Mouse (Mus musculus): Measurements from ENCODE around the gene Gm44596.

The Gm44596 gene

DNA sequence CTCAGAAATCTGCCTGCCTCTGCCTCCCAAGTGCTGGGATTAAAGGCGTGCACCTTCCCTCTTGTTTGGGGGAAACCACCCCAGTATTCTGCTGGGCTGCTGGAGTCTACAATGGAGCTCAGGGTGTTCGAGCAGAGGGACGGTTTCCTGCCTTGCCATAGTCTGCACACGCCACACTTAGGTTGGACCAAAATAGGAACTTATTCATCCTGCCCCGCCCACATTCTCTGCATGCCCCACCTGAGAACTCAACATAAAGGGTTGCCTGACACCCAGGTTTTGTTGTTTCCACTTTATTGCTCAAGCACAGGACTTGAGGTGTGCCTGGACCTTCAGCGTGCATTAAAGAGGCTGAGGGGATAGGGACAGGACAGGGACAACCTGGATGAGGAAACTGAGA, 54.5 kb downstream of the Gm44596 start:
- DNase-seq, result peak in 1 of 2 experiments; percentile 28

DNA sequence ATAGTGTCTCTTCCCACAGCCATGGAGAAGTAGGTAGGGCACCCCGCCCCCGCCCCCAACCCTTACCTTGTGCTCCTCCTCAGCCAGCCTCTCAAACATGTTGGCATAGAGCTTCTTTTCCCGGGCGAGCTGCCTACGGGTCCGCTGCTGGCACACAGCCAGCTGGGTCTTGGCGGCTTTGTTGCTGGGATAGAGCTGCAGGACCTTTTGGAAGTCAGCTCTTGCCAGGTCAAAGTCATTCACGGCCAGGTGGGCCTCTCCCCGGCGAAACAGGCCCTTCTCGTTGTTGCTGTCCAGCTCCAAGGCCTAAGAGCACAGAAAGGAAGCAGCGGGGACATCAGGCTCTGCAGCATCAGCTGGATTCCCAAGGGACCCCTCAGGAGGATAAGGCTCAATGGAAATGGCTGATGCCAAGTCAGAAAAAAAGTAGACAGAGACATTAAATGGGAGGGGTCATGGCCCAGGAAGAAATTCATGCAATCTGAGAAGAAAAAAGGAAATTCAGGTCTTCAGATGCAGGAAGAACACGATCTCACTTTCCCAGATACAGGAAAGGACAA, 57.1 kb downstream of the Gm44596 start:
- peak in 1 of 2 experiments; percentile 21 for DNase-seq

DNA sequence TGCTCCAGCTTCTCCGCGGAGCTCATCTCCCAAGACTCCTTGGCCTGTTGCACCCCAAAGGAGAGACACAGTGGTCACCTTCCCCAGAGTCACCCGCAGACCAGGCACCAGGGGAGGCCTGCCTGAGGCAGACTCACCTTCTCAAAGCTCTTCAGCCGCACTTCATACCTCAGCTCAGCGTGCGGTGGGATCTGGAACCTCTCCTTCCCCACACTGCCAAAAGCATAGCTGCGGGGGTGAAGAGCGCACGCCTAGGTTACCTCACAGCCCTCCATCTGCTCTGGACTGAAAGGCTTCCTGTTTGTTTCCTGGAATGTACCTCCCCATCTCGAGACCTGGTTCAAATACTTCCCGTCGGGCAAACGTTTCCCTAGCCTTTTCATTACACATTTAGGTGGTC, 58.3 kb downstream of the Gm44596 start:
- DNase-seq, result no peak

- peak; percentile 87 to 92 for DNase-seq
Measured at GRCm38 (mm10) chr6:128435474-128435873, 60.2 kb downstream of the Gm44596 start.

GRCm38 (mm10) chr6:128436356-128437005, 61.2 kb downstream of the Gm44596 start:
- DNase-seq, result no peak

GRCm38 (mm10) chr6:128437288-128437687, 62.0 kb downstream of the Gm44596 start:
- no peak for DNase-seq

- DNase-seq, result peak; percentile 80 to 84
Measured at GRCm38 (mm10) chr6:128437731-128438316, 62.5 kb downstream of the Gm44596 start.

DNA sequence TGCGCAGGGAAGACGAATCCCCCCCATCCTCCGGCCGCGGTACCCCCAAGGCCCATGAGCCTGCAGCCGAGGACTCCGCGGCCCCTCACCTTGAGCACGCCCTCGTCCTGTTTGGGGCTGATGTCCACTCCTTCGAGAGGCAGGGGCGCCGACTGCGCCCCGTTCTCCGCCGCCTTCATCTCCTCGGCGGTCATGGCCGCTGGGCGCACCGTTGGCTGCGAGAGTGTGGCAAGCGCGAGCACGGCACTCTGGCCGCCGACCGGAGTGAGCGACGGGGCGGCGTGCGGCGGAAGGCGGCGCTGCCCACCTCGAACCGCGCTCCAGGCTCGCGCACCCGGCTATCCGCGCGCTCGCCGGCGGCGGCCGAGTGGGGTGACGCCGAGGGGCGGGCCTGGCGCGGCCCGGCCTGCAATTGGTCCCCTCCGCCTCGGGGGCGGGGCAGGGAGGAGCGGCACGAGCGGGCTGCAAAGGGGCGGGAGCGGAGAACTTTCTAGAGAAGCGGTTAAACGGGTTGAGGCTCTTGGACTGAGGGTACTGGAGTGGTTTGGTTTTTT, 63.1 kb downstream of the Gm44596 start, which contains the start of gene Fkbp4:
Gene Fkbp4, minus strand, starts transcription at position 361 of the 554 bp plus-strand sequence.
- DNase-seq, result peak; percentile 95 to 97

DNA sequence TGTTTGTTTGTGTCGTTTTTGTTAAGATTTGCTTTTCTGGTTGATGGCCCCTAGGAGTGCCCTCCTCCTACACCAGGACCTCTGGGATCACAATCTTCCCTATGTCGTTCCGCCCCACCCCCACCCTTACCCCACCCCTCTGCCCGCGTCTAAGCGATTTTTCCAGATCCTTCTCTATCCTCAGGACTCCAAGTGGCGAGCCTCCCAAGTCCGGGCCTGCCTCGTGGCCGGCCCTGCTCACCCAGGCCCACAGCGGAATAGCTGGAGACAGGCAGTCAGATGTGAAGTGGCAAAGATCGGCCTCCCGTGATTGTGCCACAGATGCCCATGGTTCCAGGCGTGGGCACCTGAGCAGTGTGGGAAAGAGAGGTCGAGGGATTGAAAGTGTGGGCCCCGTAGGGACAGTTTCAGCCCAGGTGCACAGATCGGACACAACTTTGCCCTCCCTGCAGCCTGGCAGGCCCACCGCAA, 63.6 kb downstream of the Gm44596 start:
- peak; percentile 33 to 50 for DNase-seq

DNA sequence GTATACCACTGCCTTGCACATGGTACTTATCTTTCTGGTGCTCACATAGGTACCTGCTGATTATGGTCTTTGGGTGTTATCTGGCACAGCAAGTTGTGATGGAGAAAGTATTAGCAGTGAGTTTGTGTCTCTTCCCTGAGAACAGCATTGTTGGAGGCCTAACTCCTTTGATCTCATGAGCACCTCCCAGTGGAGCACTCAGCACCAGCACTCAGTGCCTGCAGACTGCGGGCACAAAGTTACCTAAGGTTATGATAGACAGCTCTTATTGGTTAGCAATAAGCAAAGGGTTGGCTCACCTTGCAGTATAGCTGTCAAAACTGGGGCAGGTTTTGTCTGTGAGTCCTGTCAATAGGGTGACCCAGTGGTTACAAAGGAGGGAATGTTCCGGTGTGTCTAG, 64.9 kb downstream of the Gm44596 start:
- no peak for DNase-seq

DNA sequence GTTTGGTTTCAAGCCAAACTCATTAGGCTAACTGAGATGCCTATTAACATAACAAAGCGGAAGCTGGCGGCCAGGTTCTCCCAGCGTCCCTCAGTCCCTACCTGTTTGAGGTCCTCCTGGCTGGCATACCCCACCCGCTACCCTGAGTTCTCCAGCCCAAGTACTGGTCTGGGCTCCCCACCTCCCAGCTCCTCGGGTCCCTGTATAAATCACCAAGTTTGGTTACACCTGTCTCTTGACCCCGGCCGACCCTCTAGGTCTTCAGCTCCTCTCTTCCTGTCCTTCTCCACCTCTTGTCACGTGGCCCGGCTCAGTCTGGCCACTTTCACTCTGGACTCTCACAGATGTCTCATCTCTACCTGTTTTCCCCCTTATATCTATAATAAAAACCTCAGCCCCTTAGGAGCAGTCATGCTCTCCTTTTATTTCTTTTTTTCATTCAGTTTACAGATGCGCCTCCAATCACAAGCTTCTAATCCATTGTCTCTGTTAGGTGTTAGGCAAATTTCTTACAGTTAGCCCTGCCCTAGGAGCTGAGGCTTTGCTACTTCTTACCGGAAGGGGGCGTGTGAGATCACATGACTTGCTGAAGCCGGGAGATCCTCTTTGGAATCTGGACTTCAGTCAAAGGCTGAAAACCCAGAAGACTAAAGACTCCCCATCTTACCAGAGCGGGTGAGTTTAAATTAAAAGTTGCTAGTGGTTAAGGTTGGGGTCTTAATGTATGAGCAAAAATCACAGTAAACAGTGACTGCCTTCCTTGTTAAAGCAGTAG, 70.6 kb downstream of the Gm44596 start:
- peak; percentile 62 to 75 for DNase-seq

GRCm38 (mm10) chr6:128447063-128447462, 71.8 kb downstream of the Gm44596 start:
- no peak for DNase-seq

- no peak for DNase-seq
Measured at GRCm38 (mm10) chr6:128455835-128456605, 80.7 kb downstream of the Gm44596 start.
